Mouse (Mus musculus): ENCODE data around the gene Six1. TPM values are rescaled to one million over a fixed set of nuclear protein-coding genes. Genes with fewer than 3 reads are reported as not detected.

Gene Six1
- polyA plus RNA-seq, 1 experiment from 2014 or later: 0.53 TPM

- Histone ChIP-seq H3K9ac (no peak overlapping the region), H3K27me3 (peaks cover 100% of the 10 kb centered on the region), H3K4me2 (no peak overlapping the region), H3K4me3 (replicated peaks) (no peak overlapping the region), H3K9me3 (replicated peaks) (no peaks in the 10 kb centered on the region), H3K27ac (replicated peaks) (no peak overlapping the region), H3K36me3 (replicated peaks) (no peaks in the 10 kb centered on the region), H3K4me1 (replicated peaks) (peaks cover 28% of the 10 kb centered on the region)
- WGBS (ENCODE audit: insufficient replicate concordance): 3% methylated on average over 19 of the region's 19 CpGs
- no peak for ATAC-seq (ENCODE audit: insufficient read depth)
Measured at GRCm38 (mm10) chr12:73049520-73050225, 4.0 kb downstream of the Six1 start.

- no peak for ATAC-seq (ENCODE audit: insufficient read depth)
- Histone ChIP-seq H3K9ac (no peak overlapping the region), H3K4me3 (replicated peaks) (no peak overlapping the region), H3K4me2 (no peak overlapping the region), H3K36me3 (replicated peaks) (no peaks in the 10 kb centered on the region), H3K27me3 (peaks cover 100% of the 10 kb centered on the region), H3K27ac (replicated peaks) (no peak overlapping the region), H3K9me3 (replicated peaks) (no peaks in the 10 kb centered on the region), H3K4me1 (replicated peaks) (peaks cover 35% of the 10 kb centered on the region)
- WGBS (ENCODE audit: insufficient replicate concordance): 2% methylated on average over 3 of the region's 3 CpGs
Measured at GRCm38 (mm10) chr12:73048537-73048936, 5.2 kb downstream of the Six1 start.

GRCm38 (mm10) chr12:73047576-73047975 is 6.1 kb downstream of the Six1 start:
- H3K27ac ChIP-seq (replicated peaks): no peak overlapping the region
- WGBS (ENCODE audit: insufficient replicate concordance): 6% methylated on average over 2 of the region's 2 CpGs
- H3K36me3 ChIP-seq (replicated peaks): no peaks in the 10 kb centered on the region
- H3K9me3 ChIP-seq (replicated peaks): no peaks in the 10 kb centered on the region
- H3K9ac ChIP-seq: no peak overlapping the region
- no peak overlapping the region for H3K4me3 ChIP-seq (replicated peaks)
- H3K27me3 ChIP-seq: peaks cover 100% of the 10 kb centered on the region
- H3K4me1 ChIP-seq (replicated peaks): peaks cover 29% of the 10 kb centered on the region
- H3K4me2 ChIP-seq: no peak overlapping the region
- ATAC-seq (ENCODE audit: insufficient read depth): no peak

GRCm38 (mm10) chr12:73046607-73047180 is 7.0 kb downstream of the Six1 start:
- Histone ChIP-seq H3K4me1 (replicated peaks) (peaks cover 28% of the 10 kb centered on the region), H3K9ac (no peak overlapping the region), H3K27ac (replicated peaks) (no peak overlapping the region), H3K4me3 (replicated peaks) (peak overlapping the region; percentile 46), H3K4me2 (peak overlapping the region; percentile 63), H3K27me3 (peaks cover 100% of the 10 kb centered on the region), H3K9me3 (replicated peaks) (no peaks in the 10 kb centered on the region), H3K36me3 (replicated peaks) (no peaks in the 10 kb centered on the region)
- under 1% methylated on average over 38 of the region's 38 CpGs for WGBS (ENCODE audit: insufficient replicate concordance)
- ATAC-seq (ENCODE audit: insufficient read depth): 0 out of 2 replicates have a peak, but pooled peaks have one; percentile 31

GRCm38 (mm10) chr12:73045724-73046606 is 7.7 kb downstream of the Six1 start:
- H3K9ac ChIP-seq: no peak overlapping the region
- no peak overlapping the region for H3K27ac ChIP-seq (replicated peaks)
- H3K4me1 ChIP-seq (replicated peaks): peaks cover 28% of the 10 kb centered on the region
- no peaks in the 10 kb centered on the region for H3K9me3 ChIP-seq (replicated peaks)
- peaks cover 100% of the 10 kb centered on the region for H3K27me3 ChIP-seq
- H3K4me3 ChIP-seq (replicated peaks): peak overlapping the region; percentile 46
- WGBS (ENCODE audit: insufficient replicate concordance): under 1% methylated on average over 85 of the region's 85 CpGs
- H3K4me2 ChIP-seq: peak overlapping the region; percentile 63
- no peak for ATAC-seq (ENCODE audit: insufficient read depth)
- no peaks in the 10 kb centered on the region for H3K36me3 ChIP-seq (replicated peaks)

GRCm38 (mm10) chr12:73045046-73045723 is 8.5 kb downstream of the Six1 start:
- Histone ChIP-seq H3K27me3 (peaks cover 100% of the 10 kb centered on the region), H3K9me3 (replicated peaks) (no peaks in the 10 kb centered on the region)
- no peak for ATAC-seq (ENCODE audit: insufficient read depth)

GRCm38 (mm10) chr12:73044221-73045045 is 9.3 kb downstream of the Six1 start:
- no peak overlapping the region for H3K27ac ChIP-seq (replicated peaks)
- no peak for ATAC-seq (ENCODE audit: insufficient read depth)
- peak overlapping the region; percentile 46 for H3K4me3 ChIP-seq (replicated peaks)
- no peaks in the 10 kb centered on the region for H3K9me3 ChIP-seq (replicated peaks)
- peaks cover 100% of the 10 kb centered on the region for H3K27me3 ChIP-seq
- H3K4me1 ChIP-seq (replicated peaks): peaks cover 28% of the 10 kb centered on the region
- H3K4me2 ChIP-seq: peak overlapping the region; percentile 63
- H3K9ac ChIP-seq: no peak overlapping the region
- under 1% methylated on average over 53 of the region's 53 CpGs for WGBS (ENCODE audit: insufficient replicate concordance)
- H3K36me3 ChIP-seq (replicated peaks): no peaks in the 10 kb centered on the region

More at GRCm38 (mm10) chr12:73045046-73045723, 8.5 kb downstream of the Six1 start:
- no peaks in the 10 kb centered on the region for H3K36me3 ChIP-seq (replicated peaks)
- 0% methylated on average over 46 of the region's 46 CpGs for WGBS (ENCODE audit: insufficient replicate concordance)
- H3K4me2 ChIP-seq: peak overlapping the region; percentile 63
- no peak overlapping the region for H3K9ac ChIP-seq
- H3K4me3 ChIP-seq (replicated peaks): peak overlapping the region; percentile 46
- no peak overlapping the region for H3K27ac ChIP-seq (replicated peaks)
- H3K4me1 ChIP-seq (replicated peaks): peaks cover 28% of the 10 kb centered on the region

- no peak overlapping the region for H3K4me3 ChIP-seq (replicated peaks)
- no peak overlapping the region for H3K9ac ChIP-seq
- 6% methylated on average over 14 of the region's 14 CpGs for WGBS (ENCODE audit: insufficient replicate concordance)
- no peak for ATAC-seq (ENCODE audit: insufficient read depth)
- H3K27ac ChIP-seq (replicated peaks): no peak overlapping the region
- H3K9me3 ChIP-seq (replicated peaks): no peaks in the 10 kb centered on the region
- peaks cover 100% of the 10 kb centered on the region for H3K27me3 ChIP-seq
- H3K36me3 ChIP-seq (replicated peaks): no peaks in the 10 kb centered on the region
- no peak overlapping the region for H3K4me2 ChIP-seq
- peaks cover 28% of the 10 kb centered on the region for H3K4me1 ChIP-seq (replicated peaks)
Measured at GRCm38 (mm10) chr12:73043396-73044167, 10.1 kb downstream of the Six1 start.

GRCm38 (mm10) chr12:73042903-73043302 is 10.8 kb downstream of the Six1 start:
- 6% methylated on average over 2 of the region's 2 CpGs for WGBS (ENCODE audit: insufficient replicate concordance)
- Histone ChIP-seq H3K4me3 (replicated peaks) (no peak overlapping the region), H3K4me1 (replicated peaks) (peaks cover 28% of the 10 kb centered on the region), H3K4me2 (no peak overlapping the region), H3K9ac (no peak overlapping the region), H3K27ac (replicated peaks) (no peak overlapping the region), H3K9me3 (replicated peaks) (no peaks in the 10 kb centered on the region), H3K27me3 (peaks cover 100% of the 10 kb centered on the region), H3K36me3 (replicated peaks) (no peaks in the 10 kb centered on the region)
- ATAC-seq (ENCODE audit: insufficient read depth): no peak

Measured in liver, embryonic 15.5 days (tissue).